Mouse (Mus musculus) liver, embryonic 15.5 days (tissue): Measurements from ENCODE around the gene St7. TPM values are rescaled to one million over a fixed set of nuclear protein-coding genes. Genes with fewer than 3 reads are reported as not detected.

ENCODE experiments used
- ATAC-seq: fragments of 200-750 bp; cut with Nextera tagmentation; 2 replicates; pipeline ENCODE4 v1.8.0; 2017; ENCODE audit warnings: moderate number of reproducible peaks, mild to moderate bottlenecking, moderate library complexity; ENCODE audit not compliant: insufficient read depth
- H3K27ac ChIP-seq: fragments of 300-500 bp; sonication (generic); replicated peaks from 2 replicates; pipeline ENCODE4 v1.5.1; 2015; ENCODE audit warnings: mild to moderate bottlenecking, inconsistent platforms
- H3K27me3 ChIP-seq: fragments of 300-500 bp; sonication (generic); 2 replicates; pipeline ENCODE4 v1.6.1; 2015; ENCODE audit warnings: mild to moderate bottlenecking, inconsistent platforms
- H3K36me3 ChIP-seq: fragments of 300-500 bp; sonication (generic); replicated peaks from 2 replicates; pipeline ENCODE4 v1.6.1; 2015; ENCODE audit warnings: moderate library complexity, mild to moderate bottlenecking, inconsistent platforms
- H3K4me1 ChIP-seq: fragments of 300-500 bp; sonication (generic); replicated peaks from 2 replicates; pipeline ENCODE4 v1.6.1; 2015; ENCODE audit warnings: inconsistent platforms
- H3K4me2 ChIP-seq: fragments of 300-500 bp; sonication (generic); 2 replicates; pipeline ENCODE4 v1.6.1; 2015; ENCODE audit warnings: moderate library complexity, mild to moderate bottlenecking, inconsistent platforms
- H3K4me3 ChIP-seq: fragments of 300-500 bp; sonication (generic); replicated peaks from 2 replicates; pipeline ENCODE4 v1.5.1; 2015; ENCODE audit warnings: mild to moderate bottlenecking, inconsistent platforms
- H3K9ac ChIP-seq: fragments of 300-500 bp; sonication (generic); 2 replicates; pipeline ENCODE4 v1.6.1; 2015; ENCODE audit warnings: moderate library complexity, mild to moderate bottlenecking, inconsistent platforms
- H3K9me3 ChIP-seq: fragments of 300-500 bp; sonication (generic); replicated peaks from 2 replicates; pipeline ENCODE4 v1.6.1; 2016; ENCODE audit warnings: inconsistent platforms
- WGBS: fragments of 180-500 bp; shearing (Covaris S2); methylation state at CpG from one replicate; pipeline ENCODE4 v1.1.7; 2015; ENCODE audit warnings: mixed read lengths; ENCODE audit not compliant: insufficient replicate concordance; 5-methylcytosine and 5-hydroxymethylcytosine counted together
- polyA plus RNA-seq: library from polyadenylated mRNA; unstranded; fragments of >200 nt; fragmentation: Nextera tagmentation; extraction: Ambion mirVana; gene quantifications from 2 replicates; pipeline ENCODE4 v1.2.1, GENCODE M21; 2015

St7 gene
- polyA plus RNA-seq, 1 experiment from 2014 or later, result 9.7 TPM

- ATAC-seq, result no peak
- Histone ChIP-seq H3K9ac (no peak overlapping the region), H3K9me3 (no peaks in the 10 kb centered on the region), H3K27ac (no peak overlapping the region), H3K27me3 (no peaks in the 10 kb centered on the region), H3K36me3 (no peaks in the 10 kb centered on the region), H3K4me1 (no peaks in the 10 kb centered on the region), H3K4me3 (no peak overlapping the region), H3K4me2 (no peak overlapping the region)
- 63% methylated on average over 6 of the region's 6 CpGs for WGBS
Measured at GRCm38 (mm10) chr6:17906289-17906688, 213.6 kb downstream of the St7 start.

GRCm38 (mm10) chr6:17912312-17912711 lies 219.6 kb downstream of the St7 start:
- Histone ChIP-seq H3K4me3 (no peak overlapping the region), H3K4me1 (no peaks in the 10 kb centered on the region), H3K27ac (no peak overlapping the region), H3K36me3 (no peaks in the 10 kb centered on the region), H3K9ac (no peak overlapping the region), H3K4me2 (no peak overlapping the region), H3K9me3 (no peaks in the 10 kb centered on the region), H3K27me3 (no peaks in the 10 kb centered on the region)
- 71% methylated on average over 6 of the region's 6 CpGs for WGBS
- ATAC-seq, result no peak

- Histone ChIP-seq H3K36me3 (no peaks in the 10 kb centered on the region), H3K4me2 (no peak overlapping the region), H3K4me1 (no peaks in the 10 kb centered on the region), H3K9me3 (no peaks in the 10 kb centered on the region), H3K27me3 (no peaks in the 10 kb centered on the region), H3K4me3 (no peak overlapping the region), H3K27ac (no peak overlapping the region), H3K9ac (no peak overlapping the region)
- 66% methylated on average over 2 of the region's 2 CpGs for WGBS
- ATAC-seq, result no peak
Measured at GRCm38 (mm10) chr6:17912825-17913224, 220.1 kb downstream of the St7 start.

GRCm38 (mm10) chr6:17913315-17913714 lies 220.6 kb downstream of the St7 start:
- H3K4me2 ChIP-seq, result no peak overlapping the region
- 65% methylated on average over 1 of the region's 1 CpGs for WGBS
- no peaks in the 10 kb centered on the region for H3K9me3 ChIP-seq

GRCm38 (mm10) chr6:17914300-17914699 lies 221.6 kb downstream of the St7 start:
- no peak overlapping the region for H3K9ac ChIP-seq
- no peak overlapping the region for H3K4me3 ChIP-seq
- H3K9me3 ChIP-seq, result no peaks in the 10 kb centered on the region
- H3K27ac ChIP-seq, result no peak overlapping the region
- no peaks in the 10 kb centered on the region for H3K27me3 ChIP-seq
- no peak for ATAC-seq
- WGBS, result 66% methylated on average over 3 of the region's 3 CpGs
- H3K4me2 ChIP-seq, result no peak overlapping the region
- no peaks in the 10 kb centered on the region for H3K4me1 ChIP-seq
- no peaks in the 10 kb centered on the region for H3K36me3 ChIP-seq

More at GRCm38 (mm10) chr6:17913315-17913714, 220.6 kb downstream of the St7 start:
- no peak overlapping the region for H3K4me3 ChIP-seq
- H3K4me1 ChIP-seq, result no peaks in the 10 kb centered on the region
- no peaks in the 10 kb centered on the region for H3K27me3 ChIP-seq
- H3K9ac ChIP-seq, result no peak overlapping the region
- no peak for ATAC-seq
- no peak overlapping the region for H3K27ac ChIP-seq
- H3K36me3 ChIP-seq, result no peaks in the 10 kb centered on the region

- no peak overlapping the region for H3K4me3 ChIP-seq
- H3K4me2 ChIP-seq, result no peak overlapping the region
- no peak overlapping the region for H3K9ac ChIP-seq
- H3K27ac ChIP-seq, result no peak overlapping the region
- H3K27me3 ChIP-seq, result no peaks in the 10 kb centered on the region
- ATAC-seq, result no peak
- WGBS, result 73% methylated on average over 4 of the region's 4 CpGs
- no peaks in the 10 kb centered on the region for H3K4me1 ChIP-seq
- H3K36me3 ChIP-seq, result no peaks in the 10 kb centered on the region
- H3K9me3 ChIP-seq, result no peaks in the 10 kb centered on the region
Measured at GRCm38 (mm10) chr6:17917233-17917632, 224.5 kb downstream of the St7 start.

GRCm38 (mm10) chr6:17922180-17922579 lies 229.4 kb downstream of the St7 start:
- Histone ChIP-seq H3K4me1 (no peaks in the 10 kb centered on the region), H3K27ac (no peak overlapping the region), H3K9me3 (no peaks in the 10 kb centered on the region), H3K4me2 (no peak overlapping the region), H3K9ac (no peak overlapping the region), H3K27me3 (no peaks in the 10 kb centered on the region), H3K36me3 (no peaks in the 10 kb centered on the region), H3K4me3 (no peak overlapping the region)
- ATAC-seq, result no peak
- WGBS, result 70% methylated on average over 1 of the region's 1 CpGs

GRCm38 (mm10) chr6:17922967-17923366 lies 230.2 kb downstream of the St7 start:
- no peak overlapping the region for H3K27ac ChIP-seq
- H3K36me3 ChIP-seq, result no peaks in the 10 kb centered on the region
- WGBS, result 38% methylated on average over 3 of the region's 3 CpGs
- no peaks in the 10 kb centered on the region for H3K9me3 ChIP-seq
- H3K4me3 ChIP-seq, result no peak overlapping the region
- H3K27me3 ChIP-seq, result no peaks in the 10 kb centered on the region
- no peak for ATAC-seq
- no peak overlapping the region for H3K9ac ChIP-seq
- H3K4me2 ChIP-seq, result no peak overlapping the region
- H3K4me1 ChIP-seq, result no peaks in the 10 kb centered on the region

- no peaks in the 10 kb centered on the region for H3K27me3 ChIP-seq
- no peak overlapping the region for H3K4me3 ChIP-seq
- no peaks in the 10 kb centered on the region for H3K36me3 ChIP-seq
- no peak overlapping the region for H3K27ac ChIP-seq
- no peaks in the 10 kb centered on the region for H3K9me3 ChIP-seq
- no peaks in the 10 kb centered on the region for H3K4me1 ChIP-seq
- ATAC-seq, result no peak
- no peak overlapping the region for H3K9ac ChIP-seq
- WGBS, result 59% methylated on average over 3 of the region's 3 CpGs
- no peak overlapping the region for H3K4me2 ChIP-seq
Measured at GRCm38 (mm10) chr6:17923370-17923769, 230.6 kb downstream of the St7 start.

- 71% methylated on average over 10 of the region's 10 CpGs for WGBS
- H3K4me3 ChIP-seq, result no peak overlapping the region
- no peak for ATAC-seq
- no peak overlapping the region for H3K27ac ChIP-seq
- H3K36me3 ChIP-seq, result no peaks in the 10 kb centered on the region
- H3K9me3 ChIP-seq, result no peaks in the 10 kb centered on the region
- no peak overlapping the region for H3K4me2 ChIP-seq
- no peaks in the 10 kb centered on the region for H3K4me1 ChIP-seq
- H3K9ac ChIP-seq, result no peak overlapping the region
- H3K27me3 ChIP-seq, result no peaks in the 10 kb centered on the region
Measured at GRCm38 (mm10) chr6:17923894-17924505, 231.3 kb downstream of the St7 start.

GRCm38 (mm10) chr6:17925267-17925666 lies 232.5 kb downstream of the St7 start:
- Histone ChIP-seq H3K27ac (no peak overlapping the region), H3K36me3 (no peaks in the 10 kb centered on the region), H3K27me3 (no peaks in the 10 kb centered on the region), H3K4me2 (no peak overlapping the region), H3K4me1 (no peaks in the 10 kb centered on the region), H3K9ac (no peak overlapping the region), H3K9me3 (no peaks in the 10 kb centered on the region), H3K4me3 (no peak overlapping the region)
- 31% methylated on average over 4 of the region's 4 CpGs for WGBS
- ATAC-seq, result no peak

- Histone ChIP-seq H3K4me3 (no peak overlapping the region), H3K27me3 (no peaks in the 10 kb centered on the region), H3K36me3 (no peaks in the 10 kb centered on the region), H3K9ac (no peak overlapping the region), H3K9me3 (no peaks in the 10 kb centered on the region), H3K27ac (no peak overlapping the region), H3K4me1 (no peaks in the 10 kb centered on the region), H3K4me2 (no peak overlapping the region)
- ATAC-seq, result no peak
- 74% methylated on average over 11 of the region's 11 CpGs for WGBS
Measured at GRCm38 (mm10) chr6:17927746-17928145, 235.0 kb downstream of the St7 start.
